Comparison of ENCODE assay signal across 8 mouse cellular contexts in genomic region chr15:82777856-82778255, GRCm38 (mm10). TPM values are rescaled to one million over a fixed set of nuclear protein-coding genes. Genes with fewer than 3 reads are reported as not detected.
A peak's percentile ranks its signal among the peaks of the same experiment; 100 is the strongest.
DNase-seq lines count a peak whose midpoint lies in the region.
"Not testable (repeated sequence)": the region's sequence is repeated elsewhere in the genome, so short reads cannot be mapped to it uniquely, and the experiment has no call there.
"Had no signal": no experiment of that assay in that cellular context is flagged by ENCODE, and none has a peak within 500 bp of the region (broad histone marks: within the 10 kb centered on the region; RNA-seq: fewer than 3 reads in every experiment).

No protein-coding gene starts in this region.

- WGBS in heart, embryonic 10.5 days: 80% methylated on average over 5 of the region's 5 CpGs

- not testable (repeated sequence) for H3K27me3 ChIP-seq in heart, embryonic 10.5 days (ENCODE audit: insufficient read depth, poor library complexity, severe bottlenecking)

- DNase-seq in heart, adult 11 months: peak; percentile 67
- peak; percentile 55 for DNase-seq in heart, embryonic 10.5 days (ENCODE audit: low spot score)

- not testable (repeated sequence) for H3K4me1 ChIP-seq in heart, embryonic 10.5 days

- H3K9me3 ChIP-seq in heart, embryonic 10.5 days: not testable (repeated sequence)

- not testable (repeated sequence) for H3K36me3 ChIP-seq in heart, embryonic 10.5 days

- H3K27ac ChIP-seq in heart, embryonic 10.5 days: not testable (repeated sequence)

- H3K4me3 ChIP-seq in heart, embryonic 10.5 days: not testable (repeated sequence)

RNA-seq across cellular contexts. Expression of gene Cyp2d40, which starts 13.9 kb away (rescaled TPM):
- not detected in 2 replicates for polyA plus RNA-seq in heart, embryonic 10.5 days (2016; fragmentation: Nextera tagmentation; extraction: Ambion mirVana)
- polyA plus RNA-seq: activated CD4-positive, CD25-positive, alpha-beta regulatory T cell, adult 4 months; C2C12; CD4-positive, CD25-positive, alpha-beta regulatory T cell, adult 4 months; cerebellum, adult 2 months; G1E; Patski had no signal

RNA-seq across cellular contexts. Expression of gene Cyp2d26, which starts 16.2 kb away (rescaled TPM):
- polyA plus RNA-seq in heart, embryonic 10.5 days (2016; fragmentation: Nextera tagmentation; extraction: Ambion mirVana): 0.08 TPM in 1 of 2 replicates, not detected in the other
- polyA plus RNA-seq: C2C12, G1E, Patski had no signal
